Mouse (Mus musculus): ENCODE measurements around the gene Iqgap2. TPM values are rescaled to one million over a fixed set of nuclear protein-coding genes. Genes with fewer than 3 reads are reported as not detected.

Gene Iqgap2
- polyA plus RNA-seq, 1 experiment from 2014 or later: 24.7 TPM

DNA sequence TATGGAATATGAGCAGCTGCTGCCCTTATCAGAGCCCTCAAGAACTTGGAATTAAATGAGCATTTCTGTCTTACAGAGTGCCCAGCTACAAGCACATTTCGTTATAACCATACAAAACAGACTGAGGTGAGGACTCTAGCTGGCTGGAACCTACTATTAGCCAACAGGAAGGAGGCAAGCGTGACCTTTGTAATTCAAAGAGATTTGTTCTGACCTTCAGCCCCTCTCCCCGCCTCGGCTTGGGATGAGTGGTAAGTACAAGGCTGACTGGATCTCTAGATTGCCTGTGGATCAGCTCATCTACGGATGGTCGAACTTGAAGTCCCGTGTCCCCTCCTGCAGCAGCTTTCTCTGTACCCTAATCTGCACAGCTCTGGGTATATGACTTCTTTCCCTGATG is 265.0 kb downstream of the Iqgap2 start:
- 79% methylated on average over 7 of the region's 7 CpGs for WGBS

GRCm38 (mm10) chr13:95623042-95623441 is 268.7 kb downstream of the Iqgap2 start:
- DNase-seq (ENCODE audit: low spot score) (no peak), ATAC-seq (replicated peaks; ENCODE audit: low FRiP score, low TSS enrichment, low read depth) (no peak)
- H3K9me3 ChIP-seq (ENCODE audit: control insufficient read depth, low read length): no peaks in the 10 kb centered on the region
- no peak overlapping the region for H3K4me2 ChIP-seq (ENCODE audit: low read length)
- 81% methylated on average over 3 of the region's 3 CpGs for WGBS
- no peak overlapping the region for H3K9ac ChIP-seq (ENCODE audit: low read length)
- no peaks in the 10 kb centered on the region; the same call in 1 of the 2 replicates for H3K36me3 ChIP-seq (ENCODE audit: control insufficient read depth, insufficient read depth, low read length)
- no peak overlapping the region for H3K4me3 ChIP-seq (ENCODE audit: low read depth, low read length)
- H3K27me3 ChIP-seq (replicated peaks; ENCODE audit: control insufficient read depth, insufficient read depth, low read length): no peaks in the 10 kb centered on the region
- no peaks in the 10 kb centered on the region for H3K4me1 ChIP-seq (replicated peaks; ENCODE audit: control insufficient read depth, insufficient read depth, low read length)
- H3K27ac ChIP-seq (ENCODE audit: low read depth): no peak overlapping the region

More for the DNA sequence above, 265.0 kb downstream of the Iqgap2 start:
- Histone ChIP-seq H3K36me3 (ENCODE audit: control insufficient read depth, insufficient read depth, low read length) (peaks cover 19% of the 10 kb centered on the region), H3K9me3 (ENCODE audit: control insufficient read depth, low read length) (no peaks in the 10 kb centered on the region), H3K9ac (ENCODE audit: low read length) (no peak overlapping the region), H3K27ac (ENCODE audit: low read depth) (no peak overlapping the region), H3K4me1 (replicated peaks; ENCODE audit: control insufficient read depth, insufficient read depth, low read length) (no peaks in the 10 kb centered on the region), H3K27me3 (replicated peaks; ENCODE audit: control insufficient read depth, insufficient read depth, low read length) (no peaks in the 10 kb centered on the region), H3K4me3 (ENCODE audit: low read depth, low read length) (no peak overlapping the region), H3K4me2 (ENCODE audit: low read length) (no peak overlapping the region)
- ATAC-seq (replicated peaks; ENCODE audit: low FRiP score, low TSS enrichment, low read depth): no peak
- DNase-seq (ENCODE audit: low spot score): no peak

DNA sequence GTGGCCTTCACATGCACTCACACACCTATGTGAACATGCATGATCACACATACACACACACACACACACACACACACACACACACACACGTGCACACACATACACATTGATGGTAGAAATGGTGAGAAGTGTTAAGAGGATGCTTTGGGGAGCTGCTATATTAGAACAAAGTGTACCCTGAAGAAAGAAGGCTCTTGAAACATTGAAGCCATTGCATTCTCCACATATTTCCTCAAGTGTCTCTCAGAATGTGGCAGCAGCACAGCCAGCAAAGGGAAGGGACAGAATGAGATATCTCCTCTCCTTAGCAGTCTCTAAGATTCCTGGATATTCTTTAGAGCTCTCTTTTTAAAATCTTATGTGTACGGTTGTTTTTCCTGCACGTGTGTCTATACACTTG is 270.2 kb downstream of the Iqgap2 start:
- 72% methylated on average over 3 of the region's 3 CpGs for WGBS
- no peak overlapping the region for H3K4me2 ChIP-seq (ENCODE audit: low read length)
- no peak for DNase-seq (ENCODE audit: low spot score)
- no peaks in the 10 kb centered on the region for H3K27me3 ChIP-seq (replicated peaks; ENCODE audit: control insufficient read depth, insufficient read depth, low read length)
- H3K36me3 ChIP-seq (ENCODE audit: control insufficient read depth, insufficient read depth, low read length): no peaks in the 10 kb centered on the region
- H3K4me1 ChIP-seq (replicated peaks; ENCODE audit: control insufficient read depth, insufficient read depth, low read length): peaks cover 5% of the 10 kb centered on the region; the same call in 1 of the 2 replicates
- H3K9ac ChIP-seq (ENCODE audit: low read length): no peak overlapping the region
- no peak overlapping the region for H3K27ac ChIP-seq (ENCODE audit: low read depth)
- H3K9me3 ChIP-seq (ENCODE audit: control insufficient read depth, low read length): no peaks in the 10 kb centered on the region
- no peak overlapping the region for H3K4me3 ChIP-seq (ENCODE audit: low read depth, low read length)
- ATAC-seq (replicated peaks; ENCODE audit: low FRiP score, low TSS enrichment, low read depth): no peak

DNA sequence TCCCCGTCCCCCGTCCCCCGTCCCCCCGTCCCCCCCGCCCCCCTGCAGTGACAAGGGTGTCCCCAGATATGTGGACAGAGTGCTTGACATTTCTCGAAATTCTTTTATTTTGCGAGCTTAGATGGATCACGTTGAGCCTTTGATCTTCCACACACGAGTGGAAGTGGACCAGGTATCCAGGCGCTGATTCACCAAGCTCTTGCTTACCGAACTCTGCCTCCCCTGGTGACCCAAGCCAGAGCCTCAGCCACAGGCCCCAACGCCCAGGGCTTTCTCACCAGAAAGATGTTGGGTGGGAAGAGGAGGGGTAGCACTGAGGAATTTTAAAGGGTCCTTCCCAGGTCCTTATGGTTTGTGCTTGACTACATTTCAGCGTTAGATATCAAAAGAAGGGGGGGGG is 272.9 kb downstream of the Iqgap2 start:
- no peaks in the 10 kb centered on the region for H3K27me3 ChIP-seq (replicated peaks; ENCODE audit: control insufficient read depth, insufficient read depth, low read length)
- H3K4me2 ChIP-seq (ENCODE audit: low read length): peak overlapping the region; percentile 87
- 13% methylated on average over 13 of the region's 13 CpGs for WGBS
- no peaks in the 10 kb centered on the region for H3K9me3 ChIP-seq (ENCODE audit: control insufficient read depth, low read length)
- peak overlapping the region; percentile 77 for H3K4me3 ChIP-seq (ENCODE audit: low read depth, low read length)
- ATAC-seq (replicated peaks; ENCODE audit: low FRiP score, low TSS enrichment, low read depth): 0 out of 2 replicates have a peak, but pooled peaks have one; percentile 2
- DNase-seq (ENCODE audit: low spot score): no peak
- H3K9ac ChIP-seq (ENCODE audit: low read length): peak overlapping the region; percentile 83
- no peaks in the 10 kb centered on the region for H3K36me3 ChIP-seq (ENCODE audit: control insufficient read depth, insufficient read depth, low read length)
- peaks cover 24% of the 10 kb centered on the region for H3K4me1 ChIP-seq (replicated peaks; ENCODE audit: control insufficient read depth, insufficient read depth, low read length)
- H3K27ac ChIP-seq (ENCODE audit: low read depth): peak overlapping the region; percentile 74; the same call in 1 of the 2 replicates

- 0% methylated on average over 41 of the region's 42 CpGs for WGBS
Measured at GRCm38 (mm10) chr13:95618309-95618712, 273.4 kb downstream of the Iqgap2 start, which contains the start of gene F2r. F2r (minus strand) TSS chr13:95618487.

DNA sequence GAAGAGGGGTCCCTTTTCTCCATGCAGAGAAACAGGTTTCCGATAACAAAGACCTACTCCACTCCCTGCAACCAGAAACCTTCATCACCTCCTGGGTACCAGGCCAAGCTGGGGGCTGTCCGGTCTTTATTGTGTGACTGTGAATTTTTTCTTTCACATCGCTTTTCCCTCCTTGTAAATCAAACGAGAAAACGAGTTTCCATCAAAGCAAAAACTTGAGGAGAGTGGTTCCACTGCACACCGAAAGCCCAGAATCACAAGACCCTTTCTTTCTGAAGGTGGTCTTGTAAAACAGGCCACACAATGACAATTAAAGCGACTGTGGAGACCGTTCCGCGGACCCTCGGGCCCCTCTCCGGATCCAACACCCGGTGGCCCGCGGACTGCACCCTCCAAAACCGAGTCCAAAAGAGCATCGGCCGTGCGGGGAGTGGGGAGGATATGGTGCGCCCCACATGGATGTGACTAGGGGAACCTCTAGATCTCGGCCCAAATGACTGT is 274.0 kb downstream of the Iqgap2 start:
- Histone ChIP-seq H3K9me3 (ENCODE audit: control insufficient read depth, low read length) (no peaks in the 10 kb centered on the region), H3K4me1 (replicated peaks; ENCODE audit: control insufficient read depth, insufficient read depth, low read length) (peaks cover 24% of the 10 kb centered on the region), H3K9ac (ENCODE audit: low read length) (peak overlapping the region; percentile 83), H3K4me2 (ENCODE audit: low read length) (peak overlapping the region; percentile 87), H3K27me3 (replicated peaks; ENCODE audit: control insufficient read depth, insufficient read depth, low read length) (no peaks in the 10 kb centered on the region), H3K4me3 (ENCODE audit: low read depth, low read length) (peak overlapping the region; percentile 77), H3K27ac (ENCODE audit: low read depth) (peak overlapping the region; percentile 61), H3K36me3 (ENCODE audit: control insufficient read depth, insufficient read depth, low read length) (no peaks in the 10 kb centered on the region)
- 1% methylated on average over 21 of the region's 21 CpGs for WGBS
- DNase-seq (ENCODE audit: low spot score): peak; percentile 74
- peak; percentile 34; the same call in 1 of the 2 replicates for ATAC-seq (replicated peaks; ENCODE audit: low FRiP score, low TSS enrichment, low read depth)

More at GRCm38 (mm10) chr13:95618309-95618712, 273.4 kb downstream of the Iqgap2 start, which contains the start of gene F2r:
- ATAC-seq (replicated peaks; ENCODE audit: low FRiP score, low TSS enrichment, low read depth) (peak; percentile 91), DNase-seq (ENCODE audit: low spot score) (peak; percentile 93)
- Histone ChIP-seq H3K4me3 (ENCODE audit: low read depth, low read length) (peak within 1 kb of the TSS; percentile 77), H3K36me3 (ENCODE audit: control insufficient read depth, insufficient read depth, low read length) (no peaks in the 10 kb centered on the region), H3K4me1 (replicated peaks; ENCODE audit: control insufficient read depth, insufficient read depth, low read length) (peaks cover 24% of the 10 kb centered on the region), H3K27me3 (replicated peaks; ENCODE audit: control insufficient read depth, insufficient read depth, low read length) (no peaks in the 10 kb centered on the region), H3K9ac (ENCODE audit: low read length) (peak within 1 kb of the TSS; percentile 83), H3K4me2 (ENCODE audit: low read length) (peak within 1 kb of the TSS; percentile 87), H3K9me3 (ENCODE audit: control insufficient read depth, low read length) (no peaks in the 10 kb centered on the region), H3K27ac (ENCODE audit: low read depth) (peak within 1 kb of the TSS; percentile 74)

GRCm38 (mm10) chr13:95617082-95617670 is 274.5 kb downstream of the Iqgap2 start:
- peak overlapping the region; percentile 61; the same call in 1 of the 2 replicates for H3K27ac ChIP-seq (ENCODE audit: low read depth)
- 7% methylated on average over 17 of the region's 17 CpGs for WGBS
- peak overlapping the region; percentile 77 for H3K4me3 ChIP-seq (ENCODE audit: low read depth, low read length)
- H3K9me3 ChIP-seq (ENCODE audit: control insufficient read depth, low read length): no peaks in the 10 kb centered on the region
- ATAC-seq (replicated peaks; ENCODE audit: low FRiP score, low TSS enrichment, low read depth): no peak
- peak overlapping the region; percentile 83 for H3K9ac ChIP-seq (ENCODE audit: low read length)
- peaks cover 24% of the 10 kb centered on the region for H3K4me1 ChIP-seq (replicated peaks; ENCODE audit: control insufficient read depth, insufficient read depth, low read length)
- DNase-seq (ENCODE audit: low spot score): peak; percentile 65
- H3K27me3 ChIP-seq (replicated peaks; ENCODE audit: control insufficient read depth, insufficient read depth, low read length): no peaks in the 10 kb centered on the region
- H3K4me2 ChIP-seq (ENCODE audit: low read length): peak overlapping the region; percentile 87
- no peaks in the 10 kb centered on the region for H3K36me3 ChIP-seq (ENCODE audit: control insufficient read depth, insufficient read depth, low read length)

- peak; percentile 54 for DNase-seq (ENCODE audit: low spot score)
- Histone ChIP-seq H3K4me1 (replicated peaks; ENCODE audit: control insufficient read depth, insufficient read depth, low read length) (peaks cover 24% of the 10 kb centered on the region), H3K4me2 (ENCODE audit: low read length) (peak overlapping the region; percentile 87), H3K9ac (ENCODE audit: low read length) (peak overlapping the region; percentile 83), H3K4me3 (ENCODE audit: low read depth, low read length) (peak overlapping the region; percentile 77), H3K9me3 (ENCODE audit: control insufficient read depth, low read length) (no peaks in the 10 kb centered on the region), H3K36me3 (ENCODE audit: control insufficient read depth, insufficient read depth, low read length) (no peaks in the 10 kb centered on the region), H3K27ac (ENCODE audit: low read depth) (0 out of 2 replicates have a peak overlapping the region, but pooled peaks have one; percentile 5), H3K27me3 (replicated peaks; ENCODE audit: control insufficient read depth, insufficient read depth, low read length) (no peaks in the 10 kb centered on the region)
- WGBS: 29% methylated on average over 11 of the region's 11 CpGs
- no peak for ATAC-seq (replicated peaks; ENCODE audit: low FRiP score, low TSS enrichment, low read depth)
Measured at GRCm38 (mm10) chr13:95616512-95616911, 275.2 kb downstream of the Iqgap2 start.
